Mouse (Mus musculus): Measurements from ENCODE around the gene Fndc9. TPM values are rescaled to one million over a fixed set of nuclear protein-coding genes. Genes with fewer than 3 reads are reported as not detected.

Gene Fndc9
- total RNA-seq, 2 experiments from 2014 or later, result 5.6 to 9.8 TPM

GRCm38 (mm10) chr11:46230184-46230583 lies 5.1 kb upstream of the Fndc9 start:
- intact Hi-C loops (cut with DNase I), result no loop called here
- DNase-seq, result no peak

- intact Hi-C loops (cut with DNase I), result no loop called here
- no peak for DNase-seq
Measured at GRCm38 (mm10) chr11:46232803-46233202, 2.5 kb upstream of the Fndc9 start.

- intact Hi-C loops (cut with DNase I), result no loop called here
- peak; percentile 31 for DNase-seq
Measured at GRCm38 (mm10) chr11:46233966-46234365, 1.4 kb upstream of the Fndc9 start.

GRCm38 (mm10) chr11:46236976-46237375 lies 1.6 kb downstream of the Fndc9 start:
- intact Hi-C loops (cut with DNase I), result no loop called here

GRCm38 (mm10) chr11:46241150-46241673 lies 5.9 kb downstream of the Fndc9 start:
- DNase-seq, result no peak
- intact Hi-C loops (cut with DNase I), result no loop called here

More at GRCm38 (mm10) chr11:46236976-46237375, 1.6 kb downstream of the Fndc9 start:
- peak; percentile 71 for DNase-seq

- DNase-seq, result no peak
- intact Hi-C loops (cut with DNase I), result no loop called here
Measured at GRCm38 (mm10) chr11:46241985-46242384, 6.7 kb downstream of the Fndc9 start.

- no peak for DNase-seq
- intact Hi-C loops (cut with DNase I), result no loop called here
Measured at GRCm38 (mm10) chr11:46244731-46245604, 9.6 kb downstream of the Fndc9 start.

- intact Hi-C loops (cut with DNase I), result no loop called here
- DNase-seq, result no peak
Measured at GRCm38 (mm10) chr11:46245926-46246325, 10.6 kb downstream of the Fndc9 start.

GRCm38 (mm10) chr11:46246393-46246792 lies 11.1 kb downstream of the Fndc9 start:
- DNase-seq, result no peak
- intact Hi-C loops (cut with DNase I), result no loop called here

GRCm38 (mm10) chr11:46248352-46248751 lies 13.0 kb downstream of the Fndc9 start:
- no peak for DNase-seq
- intact Hi-C loops (cut with DNase I), result no loop called here

- DNase-seq, result peak; percentile 62
- intact Hi-C loops (cut with DNase I), result no loop called here
Measured at GRCm38 (mm10) chr11:46251994-46252393, 16.7 kb downstream of the Fndc9 start.

- no peak for DNase-seq
- intact Hi-C loops (cut with DNase I), result no loop called here
Measured at GRCm38 (mm10) chr11:46255291-46255690, 20.0 kb downstream of the Fndc9 start.

- DNase-seq, result no peak
- intact Hi-C loops (cut with DNase I), result no loop called here
Measured at GRCm38 (mm10) chr11:46258207-46258606, 22.9 kb downstream of the Fndc9 start.

- no peak for DNase-seq
- intact Hi-C loops (cut with DNase I), result no loop called here
Measured at GRCm38 (mm10) chr11:46258749-46259148, 23.4 kb downstream of the Fndc9 start.

GRCm38 (mm10) chr11:46262854-46263253 lies 27.5 kb downstream of the Fndc9 start:
- intact Hi-C loops (cut with DNase I), result no loop called here

GRCm38 (mm10) chr11:46263291-46263690 lies 28.0 kb downstream of the Fndc9 start:
- intact Hi-C loops (cut with DNase I), result no loop called here
- DNase-seq, result no peak

More at GRCm38 (mm10) chr11:46262854-46263253, 27.5 kb downstream of the Fndc9 start:
- no peak for DNase-seq

GRCm38 (mm10) chr11:46264584-46264983 lies 29.3 kb downstream of the Fndc9 start:
- no peak for DNase-seq
- intact Hi-C loops (cut with DNase I), result no loop called here

GRCm38 (mm10) chr11:46265031-46265786 lies 29.9 kb downstream of the Fndc9 start:
- intact Hi-C loops (cut with DNase I), result no loop called here
- no peak for DNase-seq

- DNase-seq, result peak; percentile 58
- intact Hi-C loops (cut with DNase I), result no loop called here
Measured at GRCm38 (mm10) chr11:46268991-46269390, 33.7 kb downstream of the Fndc9 start.

GRCm38 (mm10) chr11:46269391-46269790 lies 34.1 kb downstream of the Fndc9 start:
- no peak for DNase-seq
- intact Hi-C loops (cut with DNase I), result no loop called here

- DNase-seq, result no peak
- intact Hi-C loops (cut with DNase I), result loop anchor here (5.0 kb wide), 1 partner anchor 157 kb away; no protein-coding TSS in a partner anchor
Measured at GRCm38 (mm10) chr11:46269893-46270292, 34.6 kb downstream of the Fndc9 start.
